Mouse (Mus musculus) cortical plate, adult 2 months (tissue): ENCODE measurements at regions not wholly inside any gene's neighbourhood (a gene's known extent, or its start where the extent isn't known, plus 50 kb on each side); places are given as distances from the start of the nearest gene placed in this dataset.

Experiments
- H3K27ac ChIP-seq: fragments of 200-500 bp; 2 replicates; pipeline ENCODE4 v1.5.1; 2012; ENCODE audit warnings: low read length, control low read depth, inconsistent platforms; ENCODE audit not compliant: insufficient read depth
- H3K4me1 ChIP-seq: fragments of 200-500 bp; 2 replicates; pipeline ENCODE4 v1.6.1; 2011; ENCODE audit warnings: low read length; ENCODE audit not compliant: control insufficient read depth, insufficient read depth
- H3K4me3 ChIP-seq: fragments of 200-500 bp; 2 replicates; pipeline ENCODE4 v1.5.1; 2011; ENCODE audit warnings: mild to moderate bottlenecking, low read length, control low read depth; ENCODE audit not compliant: insufficient read depth
- CTCF ChIP-seq: fragments of 200-500 bp; IDR thresholded peaks from 2 replicates; pipeline ENCODE4 v1.5.1; 2011; ENCODE audit warnings: mild to moderate bottlenecking, control low read depth, low read length; ENCODE audit not compliant: insufficient read depth; ENCODE audit errors: extremely low read depth
- POLR2A ChIP-seq: fragments of 200-500 bp; IDR thresholded peaks from 2 replicates; pipeline ENCODE4 v1.6.1; 2011; ENCODE audit warnings: mild to moderate bottlenecking, low read length, control low read depth; ENCODE audit not compliant: insufficient read depth; ENCODE audit errors: extremely low read depth

GRCm38 (mm10) chr14:24999008-24999572 is 459.9 kb upstream of the Zmiz1 start:
- Histone ChIP-seq H3K27ac (peak overlapping the region; percentile 12; the same call in 1 of the 2 replicates), H3K4me1 (peaks cover 11% of the 10 kb centered on the region), H3K4me3 (no peak overlapping the region)
- TF ChIP-seq CTCF, result no peak
- no peak for TF ChIP-seq POLR2A

- Histone ChIP-seq H3K4me1 (no peaks in the 10 kb centered on the region), H3K27ac (no peak overlapping the region), H3K4me3 (no peak overlapping the region)
- TF ChIP-seq POLR2A, result no peak
- no peak for TF ChIP-seq CTCF
Measured at GRCm38 (mm10) chr14:25005241-25005946, 453.6 kb upstream of the Zmiz1 start.

- Histone ChIP-seq H3K27ac (no peak overlapping the region), H3K4me3 (no peak overlapping the region), H3K4me1 (peaks cover 3% of the 10 kb centered on the region)
- TF ChIP-seq CTCF (no peak), POLR2A (no peak)
Measured at GRCm38 (mm10) chr14:25011926-25012325, 447.1 kb upstream of the Zmiz1 start.

- Histone ChIP-seq H3K4me3 (no peak overlapping the region), H3K4me1 (peaks cover 3% of the 10 kb centered on the region), H3K27ac (no peak overlapping the region)
- no peak for TF ChIP-seq CTCF
- TF ChIP-seq POLR2A, result no peak
Measured at GRCm38 (mm10) chr14:25015288-25016238, 443.4 kb upstream of the Zmiz1 start.

- Histone ChIP-seq H3K4me3 (no peak overlapping the region), H3K4me1 (peaks cover 3% of the 10 kb centered on the region; the same call in 1 of the 2 replicates), H3K27ac (no peak overlapping the region)
- TF ChIP-seq CTCF (peak; percentile 57), POLR2A (no peak)
Measured at GRCm38 (mm10) chr14:25017860-25018259, 441.1 kb upstream of the Zmiz1 start.

GRCm38 (mm10) chr14:25019306-25019905 is 439.6 kb upstream of the Zmiz1 start:
- TF ChIP-seq POLR2A, result no peak
- TF ChIP-seq CTCF, result no peak
- H3K4me3 ChIP-seq, result no peak overlapping the region
- peaks cover 3% of the 10 kb centered on the region; the same call in 1 of the 2 replicates for H3K4me1 ChIP-seq
- H3K27ac ChIP-seq, result no peak overlapping the region

- TF ChIP-seq POLR2A (no peak), CTCF (no peak)
- no peak overlapping the region for H3K4me3 ChIP-seq
- no peaks in the 10 kb centered on the region for H3K4me1 ChIP-seq
- no peak overlapping the region for H3K27ac ChIP-seq
Measured at GRCm38 (mm10) chr14:25022523-25023269, 436.3 kb upstream of the Zmiz1 start.

- Histone ChIP-seq H3K4me3 (no peak overlapping the region), H3K4me1 (no peaks in the 10 kb centered on the region)
Measured at GRCm38 (mm10) chr14:25023270-25023800, 435.6 kb upstream of the Zmiz1 start.

More at GRCm38 (mm10) chr14:25023270-25023800, 435.6 kb upstream of the Zmiz1 start:
- H3K27ac ChIP-seq, result no peak overlapping the region
- TF ChIP-seq POLR2A, result no peak
